7 mouse cellular contexts compared by ENCODE assay signal in genomic region chr2:165886857-165887628, GRCm38 (mm10). TPM values are rescaled to one million over a fixed set of nuclear protein-coding genes. Genes with fewer than 3 reads are reported as not detected.
DNase-seq lines count a peak whose midpoint lies in the region; ATAC-seq and TF ChIP-seq lines count a peak whose summit lies in the region.

No protein-coding gene starts in this region.

- peak overlapping the region; percentile 19 for H3K4me3 ChIP-seq in ES-Bruce4 (ENCODE audit: low read depth, low read length)
- H3K4me3 ChIP-seq in embryonic fibroblast, embryonic 13.5 days (ENCODE audit: insufficient read depth, low read length) = no peak overlapping the region
- H3K4me3 ChIP-seq in intestine, embryonic 15.5 days (replicated peaks) = no peak overlapping the region
- H3K4me3 ChIP-seq in liver, embryonic 16.5 days (ENCODE audit: low read depth, low read length) = no peak overlapping the region

- peak overlapping the region; percentile 82 for H3K4me2 ChIP-seq in intestine, embryonic 15.5 days (replicated peaks)
- H3K4me2 ChIP-seq in liver, embryonic 16.5 days (ENCODE audit: low read depth, low read length) = peak overlapping the region; percentile 37

- TF ChIP-seq POLR2A in ES-Bruce4 (IDR thresholded peaks at IDR 0.05; ENCODE audit: insufficient read depth, low read length) = no peak
- TF ChIP-seq POLR2A in embryonic fibroblast, embryonic 13.5 days (IDR thresholded peaks at IDR 0.05; ENCODE audit: low read depth, low read length) = no peak

- H3K9ac ChIP-seq in ES-Bruce4 (ENCODE audit: low read depth, poor library complexity, severe bottlenecking) = peak overlapping the region; percentile 91
- H3K9ac ChIP-seq in intestine, embryonic 15.5 days = peak overlapping the region; percentile 29
- H3K9ac ChIP-seq in liver, embryonic 16.5 days (ENCODE audit: low read depth, low read length) = peak overlapping the region; percentile 76

- peak overlapping the region; percentile 93 for H3K27ac ChIP-seq in ES-Bruce4 (ENCODE audit: insufficient read depth, low read length)
- H3K27ac ChIP-seq in embryonic fibroblast, embryonic 13.5 days (ENCODE audit: insufficient read depth, low read length) = peak overlapping the region; percentile 97
- H3K27ac ChIP-seq in intestine, embryonic 15.5 days = peak overlapping the region; percentile 100
- H3K27ac ChIP-seq in liver, embryonic 16.5 days (ENCODE audit: low read length) = peak overlapping the region; percentile 100

- TF ChIP-seq EP300 in ES-Bruce4 (IDR thresholded peaks at IDR 0.05; ENCODE audit: insufficient read depth, low read depth, low read length) = no peak

- no peaks in the 10 kb centered on the region for H3K36me3 ChIP-seq in ES-Bruce4 (ENCODE audit: control insufficient read depth, insufficient read depth, low read length, poor library complexity, severe bottlenecking)
- no peaks in the 10 kb centered on the region for H3K36me3 ChIP-seq in intestine, embryonic 15.5 days
- no peaks in the 10 kb centered on the region for H3K36me3 ChIP-seq in liver, embryonic 16.5 days (ENCODE audit: control insufficient read depth, insufficient read depth)

- no peak for TF ChIP-seq CTCF in ES-Bruce4 (IDR thresholded peaks at IDR 0.05; ENCODE audit: low read depth, low read length)
- TF ChIP-seq CTCF in embryonic fibroblast, embryonic 13.5 days (IDR thresholded peaks at IDR 0.05; ENCODE audit: borderline replicate concordance, insufficient read depth, low read length) = no peak

- peaks cover 6% of the 10 kb centered on the region for H3K4me1 ChIP-seq in ES-Bruce4 (ENCODE audit: control insufficient read depth, insufficient read depth, low read length)
- peaks cover 26% of the 10 kb centered on the region for H3K4me1 ChIP-seq in embryonic fibroblast, embryonic 13.5 days (ENCODE audit: control insufficient read depth, insufficient read depth, low read length)
- peaks cover 67% of the 10 kb centered on the region for H3K4me1 ChIP-seq in intestine, embryonic 15.5 days (replicated peaks)
- peaks cover 86% of the 10 kb centered on the region for H3K4me1 ChIP-seq in liver, embryonic 16.5 days (ENCODE audit: control insufficient read depth, low read depth, low read length)

- H3K9me3 ChIP-seq in ES-Bruce4 (replicated peaks; ENCODE audit: control insufficient read depth, insufficient read depth, low read length, poor library complexity, severe bottlenecking) = no peaks in the 10 kb centered on the region
- no peaks in the 10 kb centered on the region for H3K9me3 ChIP-seq in intestine, embryonic 15.5 days
- no peaks in the 10 kb centered on the region for H3K9me3 ChIP-seq in liver, embryonic 16.5 days (replicated peaks; ENCODE audit: control insufficient read depth, low read length)

- ATAC-seq in intestine, embryonic 15.5 days = peak; percentile 24
- 0 out of 2 replicates have a peak, but pooled peaks have one; percentile 2 for ATAC-seq in liver, embryonic 16.5 days (ENCODE audit: low read depth)

- 10% methylated on average over 25 of the region's 25 CpGs for WGBS in intestine, embryonic 15.5 days
- WGBS in liver, embryonic 16.5 days (ENCODE audit: insufficient replicate concordance) = 61% methylated on average over 25 of the region's 25 CpGs

- peak; percentile 70 for DNase-seq in Muller cell, postnatal 12 days (ENCODE audit: inconsistent ontology term)
- no peak for DNase-seq in frontal cortex, postnatal 14 days (ENCODE audit: low spot score in 2 of 2)
- DNase-seq in T-cell, adult 2 months (ENCODE audit: low spot score) = no peak

- H3K27me3 ChIP-seq in ES-Bruce4 (ENCODE audit: control insufficient read depth, insufficient read depth, low read length, poor library complexity, severe bottlenecking) = no peaks in the 10 kb centered on the region
- H3K27me3 ChIP-seq in intestine, embryonic 15.5 days (replicated peaks) = no peaks in the 10 kb centered on the region
- no peaks in the 10 kb centered on the region for H3K27me3 ChIP-seq in liver, embryonic 16.5 days (ENCODE audit: control insufficient read depth, insufficient read depth, low read depth, low read length)

RNA-seq across cellular contexts. Expression of gene Zmynd8, which starts 11.8 kb away (rescaled TPM):
- 231 and 237 TPM in 2 replicates for polyA plus RNA-seq in ES-Bruce4 (2011; ENCODE audit: insufficient read depth, insufficient read length, low read depth, missing spikeins)
- polyA plus RNA-seq in embryonic fibroblast, embryonic 13.5 days (2011; ENCODE audit: insufficient read length, low read depth, missing spikeins) = 65.8 and 66.4 TPM in 2 replicates
- 64.7 and 66.2 TPM in 2 replicates for polyA plus RNA-seq in intestine, embryonic 15.5 days (2015; fragmentation: Nextera tagmentation; extraction: Ambion mirVana)
- polyA plus RNA-seq in liver, embryonic 16.5 days (2015; fragmentation: Nextera tagmentation; extraction: Ambion mirVana) = 20.0 and 23.6 TPM in 2 replicates

Comparison
In these comparisons a context has a peak if more than half of its experiments do, and no peak if none do; other contexts are left out.
1. H3K9ac ChIP-seq: peak in every context shown above with its lines; median percentile 91 in ES-Bruce4; 76 in liver, embryonic 16.5 days; 29 in intestine, embryonic 15.5 days.